Mouse (Mus musculus): ENCODE measurements at regions not wholly inside any gene's neighbourhood (a gene's known extent, or its start where the extent isn't known, plus 50 kb on each side); places are given as distances from the start of the nearest gene placed in this dataset.

- no peak for DNase-seq (ENCODE audit: inconsistent ontology term)
Measured at GRCm38 (mm10) chrX:158920217-158920616, 289.9 kb upstream of the Rps6ka3 start.

- peak; percentile 65 for DNase-seq (ENCODE audit: inconsistent ontology term)
Measured at GRCm38 (mm10) chrX:158921424-158921823, 288.7 kb upstream of the Rps6ka3 start.

DNA sequence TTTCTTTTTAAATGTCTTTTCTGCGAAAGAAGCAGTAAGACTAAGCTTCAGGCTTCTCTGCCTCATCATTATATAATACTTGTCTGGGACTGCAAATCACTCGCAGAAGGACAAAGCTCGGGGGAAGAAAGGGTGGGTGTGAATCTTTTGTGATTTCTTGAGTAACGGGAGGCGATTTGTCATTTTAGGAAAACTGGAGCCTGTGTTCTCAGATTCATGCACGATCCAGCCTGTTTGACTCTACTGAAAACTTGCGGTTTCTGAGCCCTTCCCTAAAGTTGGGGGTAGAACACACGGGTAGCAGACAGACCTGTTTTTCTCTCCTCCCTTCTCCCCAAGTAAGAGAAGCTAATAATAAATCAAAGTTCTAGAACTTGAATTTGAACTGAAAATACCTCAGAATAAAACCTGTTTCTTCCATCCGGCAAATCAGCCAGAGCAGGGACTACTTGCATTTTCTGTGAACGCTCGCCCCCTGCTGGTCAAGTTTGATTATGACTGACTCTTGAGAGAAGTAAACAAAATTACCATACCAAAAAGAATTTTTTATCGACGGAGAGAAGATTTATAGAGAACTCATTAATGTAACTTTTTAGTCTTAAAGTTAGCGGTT lies 288.2 kb upstream of the Rps6ka3 start:
- DNase-seq (ENCODE audit: inconsistent ontology term), result peak; percentile 58

DNA sequence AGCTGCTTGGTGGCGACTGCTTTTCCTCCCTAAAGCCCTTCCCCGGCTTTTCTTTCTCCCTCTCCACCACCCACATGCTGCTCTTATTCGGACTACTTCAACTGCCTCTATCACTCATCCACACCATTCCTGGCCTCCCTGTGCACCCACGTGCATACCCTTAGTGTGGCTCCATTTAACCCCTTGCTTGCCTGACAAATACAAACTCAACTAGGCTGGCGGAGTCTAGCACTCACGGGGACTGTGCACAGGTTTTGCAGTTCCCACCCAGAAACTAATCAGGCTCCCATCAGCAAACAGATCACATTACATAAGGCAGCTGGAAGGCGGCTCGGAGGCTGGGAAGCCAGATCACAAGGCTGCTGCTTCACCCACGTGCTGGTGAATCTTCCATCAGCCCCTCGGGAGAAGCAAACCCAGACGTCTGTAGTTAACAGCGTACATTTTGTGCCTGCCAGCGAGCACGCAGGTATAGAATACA lies 287.0 kb upstream of the Rps6ka3 start:
- no peak for DNase-seq (ENCODE audit: inconsistent ontology term)

GRCm38 (mm10) chrX:158923657-158924489 lies 286.2 kb upstream of the Rps6ka3 start:
- no peak for DNase-seq (ENCODE audit: inconsistent ontology term)

GRCm38 (mm10) chrX:158924490-158925398 lies 285.4 kb upstream of the Rps6ka3 start:
- no peak for DNase-seq (ENCODE audit: inconsistent ontology term)

DNA sequence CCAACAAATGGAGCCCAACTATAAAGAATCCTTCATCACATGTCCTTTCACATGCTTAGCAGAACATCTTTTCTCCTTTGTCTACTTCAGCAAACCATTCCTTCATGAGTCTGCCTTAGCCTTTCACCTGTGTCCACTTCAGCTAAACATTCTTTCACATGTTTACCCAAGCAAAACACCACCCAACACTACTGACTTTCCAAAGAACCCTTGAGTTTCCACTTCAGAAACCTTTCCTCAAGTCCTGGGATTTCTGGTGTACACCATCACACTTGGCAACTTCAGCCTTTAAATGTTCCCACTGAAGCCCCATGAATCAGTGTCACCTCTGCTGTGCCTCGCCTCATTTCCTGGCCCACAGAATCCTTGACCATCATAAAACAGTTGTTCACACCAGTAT lies 278.2 kb upstream of the Rps6ka3 start:
- DNase-seq (ENCODE audit: inconsistent ontology term), result no peak

DNA sequence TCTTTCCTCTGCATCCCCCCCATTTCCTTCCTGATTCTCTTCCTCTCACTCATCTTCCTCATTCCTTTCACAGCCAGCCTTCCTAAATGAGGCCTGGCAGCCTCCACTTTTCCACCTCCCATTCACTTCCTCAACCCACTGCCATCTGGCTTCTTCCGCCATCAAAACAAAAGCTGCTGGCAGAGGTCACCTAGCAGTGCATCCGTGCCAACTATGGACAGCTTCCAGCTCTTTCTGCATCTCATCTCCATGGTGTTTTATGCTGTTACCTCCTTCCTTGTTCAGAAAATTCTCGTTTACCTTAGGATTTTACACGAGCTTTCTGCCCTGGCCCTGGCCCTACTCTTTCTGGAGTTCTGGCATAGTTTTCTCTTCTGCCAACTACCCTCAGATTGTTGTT lies 262.9 kb upstream of the Rps6ka3 start:
- no peak for DNase-seq (ENCODE audit: inconsistent ontology term)

DNA sequence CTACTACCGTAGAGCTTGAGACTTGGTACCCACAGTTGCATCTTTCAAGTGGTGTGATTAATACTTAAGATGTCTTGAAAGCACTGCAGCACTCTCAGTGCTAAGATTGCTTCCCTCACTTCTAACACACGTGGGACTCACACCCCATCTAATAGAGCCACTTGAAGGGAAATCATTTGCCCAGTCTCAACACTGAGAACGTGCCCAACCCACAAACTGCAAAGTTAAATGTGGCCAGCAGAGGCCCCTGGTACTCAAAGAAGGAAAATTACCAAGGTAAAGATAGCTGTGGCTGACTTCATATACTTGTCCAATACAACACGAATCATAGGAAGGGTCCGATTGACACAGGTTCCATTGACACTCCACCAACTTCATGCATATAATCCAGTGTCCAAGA lies 238.4 kb upstream of the Rps6ka3 start:
- no peak for DNase-seq (ENCODE audit: inconsistent ontology term)

DNA sequence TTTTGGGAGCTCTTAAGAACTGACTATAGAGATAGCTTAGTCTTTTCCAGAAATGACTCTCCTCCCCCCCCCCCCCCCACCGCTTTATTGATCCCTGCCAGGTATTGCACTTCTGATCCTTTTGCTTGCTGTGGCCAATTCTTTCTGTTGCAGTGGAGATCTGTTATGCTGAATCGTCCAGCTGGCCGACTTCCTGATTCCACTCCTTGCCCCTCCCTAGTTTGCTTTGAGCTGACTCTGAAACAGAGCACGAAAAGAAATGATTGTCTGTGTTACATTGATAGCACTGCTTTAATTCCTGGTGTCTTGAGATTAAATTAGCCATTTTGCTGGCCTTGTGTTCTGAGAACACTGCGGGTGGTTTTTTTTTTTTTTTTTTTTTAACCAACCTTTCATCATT lies 233.5 kb upstream of the Rps6ka3 start:
- no peak for DNase-seq (ENCODE audit: inconsistent ontology term)

- peak; percentile 43 for DNase-seq (ENCODE audit: inconsistent ontology term)
Measured at GRCm38 (mm10) chrX:158984721-158985120, 225.4 kb upstream of the Rps6ka3 start.

GRCm38 (mm10) chrX:158987676-158988075 lies 222.4 kb upstream of the Rps6ka3 start:
- DNase-seq (ENCODE audit: inconsistent ontology term), result no peak

DNA sequence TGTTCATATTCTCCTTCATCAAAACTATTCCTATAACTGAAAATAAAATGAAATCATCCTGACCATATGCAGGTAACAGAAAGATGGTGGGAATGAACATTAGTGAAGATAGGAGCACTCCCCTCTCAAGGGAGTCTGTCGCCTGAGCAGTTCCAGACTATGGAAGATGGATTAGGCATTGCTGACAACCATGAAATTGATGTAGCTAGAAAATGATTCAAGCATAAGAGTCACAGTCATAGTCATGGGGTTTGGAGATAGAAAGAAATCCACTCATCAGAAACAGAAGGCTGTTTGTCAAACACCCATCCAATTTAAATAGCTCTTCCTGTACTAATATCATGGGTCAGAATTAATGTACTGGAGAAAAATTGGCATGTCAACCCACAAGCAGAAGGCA lies 191.2 kb upstream of the Rps6ka3 start:
- peak; percentile 6 for DNase-seq (ENCODE audit: inconsistent ontology term)

DNA sequence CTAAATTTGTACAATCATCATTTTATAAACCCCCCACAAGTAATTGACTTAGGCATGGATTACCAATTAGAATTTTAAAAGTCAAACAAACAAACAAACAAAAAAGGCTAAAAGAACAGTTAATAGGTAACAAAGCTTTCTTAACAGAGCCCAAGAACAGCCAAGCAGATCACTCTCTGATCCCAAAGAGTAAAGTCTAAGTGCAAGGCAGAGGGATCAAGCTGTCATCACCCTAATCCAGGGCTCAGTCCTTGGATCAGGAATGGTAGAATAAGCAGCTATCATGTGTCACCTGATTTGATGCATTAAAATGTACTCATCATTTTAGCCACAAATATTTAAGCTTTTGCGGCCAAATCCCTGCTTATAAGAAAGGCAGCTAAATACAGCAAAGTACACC lies 183.8 kb upstream of the Rps6ka3 start:
- DNase-seq (ENCODE audit: inconsistent ontology term), result no peak

- no peak for DNase-seq (ENCODE audit: inconsistent ontology term)
Measured at GRCm38 (mm10) chrX:159031927-159032326, 178.2 kb upstream of the Rps6ka3 start.

- DNase-seq (ENCODE audit: inconsistent ontology term), result peak; percentile 66
Measured at GRCm38 (mm10) chrX:159043432-159043831, 166.7 kb upstream of the Rps6ka3 start.

DNA sequence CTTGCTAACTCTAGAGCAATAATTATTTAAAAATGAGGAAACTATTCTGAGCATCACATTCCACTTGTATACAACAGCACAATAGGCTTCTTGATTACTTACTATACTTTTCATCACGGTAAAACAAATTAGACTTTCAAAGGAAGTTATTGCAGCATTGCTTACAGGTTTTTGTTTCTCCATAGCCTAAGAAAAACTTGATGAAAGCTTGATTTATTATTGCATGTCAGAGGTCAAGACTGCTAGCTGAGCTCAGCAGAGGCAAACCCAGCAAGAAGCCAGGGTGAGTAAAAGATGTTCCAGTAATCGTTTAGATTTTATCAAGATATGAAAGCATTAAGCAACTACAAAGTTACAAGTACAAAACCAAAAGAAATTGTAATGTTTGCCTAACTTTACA lies 162.2 kb upstream of the Rps6ka3 start:
- no peak for DNase-seq (ENCODE audit: inconsistent ontology term)

GRCm38 (mm10) chrX:159055689-159056461 lies 154.2 kb upstream of the Rps6ka3 start:
- DNase-seq (ENCODE audit: inconsistent ontology term), result no peak

DNA sequence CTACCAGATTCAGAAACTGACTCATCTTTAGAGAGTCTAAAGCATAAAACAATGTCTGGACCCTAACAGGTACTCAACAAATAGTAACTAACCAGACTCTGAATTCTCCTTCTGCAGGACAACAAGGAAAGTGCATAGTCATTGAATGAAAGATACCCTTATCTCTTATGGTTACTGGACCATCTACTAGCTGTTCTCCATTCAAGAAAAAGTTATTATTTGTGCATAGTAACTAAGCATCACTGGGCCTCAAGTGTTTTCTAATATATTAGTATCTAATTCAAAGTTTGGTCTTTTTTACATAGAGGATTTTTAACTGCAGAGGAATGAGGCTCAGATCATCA lies 153.7 kb upstream of the Rps6ka3 start:
- DNase-seq (ENCODE audit: inconsistent ontology term), result no peak

DNA sequence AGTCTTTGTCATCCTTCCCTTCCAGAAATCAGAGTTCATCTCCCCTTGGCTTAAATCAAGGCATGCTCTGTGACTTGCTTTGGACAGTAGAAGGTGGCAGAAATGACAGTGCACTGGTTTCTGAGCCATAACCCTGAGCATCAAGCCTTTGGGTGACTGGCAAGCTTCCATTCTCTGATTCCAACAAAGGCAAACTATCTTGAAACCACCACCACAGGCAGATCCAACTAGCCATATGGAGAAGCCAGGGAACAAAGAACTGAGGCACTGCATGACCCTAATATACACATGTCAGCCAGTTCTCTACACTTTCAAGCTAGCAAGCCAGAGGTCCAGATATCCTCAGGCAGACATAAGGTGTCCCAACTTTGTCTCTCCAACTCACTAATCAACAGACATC lies 151.2 kb upstream of the Rps6ka3 start:
- no peak for DNase-seq (ENCODE audit: inconsistent ontology term)

DNA sequence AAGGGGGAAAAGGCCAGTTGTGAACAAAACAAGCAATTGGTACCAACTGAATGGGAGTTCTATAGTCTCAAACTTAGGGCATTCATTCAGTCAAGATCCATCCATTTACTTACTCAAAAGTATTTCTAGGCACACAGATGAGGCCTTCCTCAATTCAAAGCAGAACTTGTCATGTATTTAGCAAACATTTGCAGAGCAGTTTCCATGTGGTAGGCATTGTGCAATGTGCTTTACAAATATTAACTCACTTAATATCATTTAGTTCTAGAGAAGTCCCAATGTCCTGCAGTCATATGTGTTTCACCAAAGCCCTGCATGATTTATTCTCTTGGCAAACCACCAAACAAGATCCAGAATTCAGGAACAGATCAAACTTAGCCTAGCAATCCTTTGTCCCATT lies 148.8 kb upstream of the Rps6ka3 start:
- DNase-seq (ENCODE audit: inconsistent ontology term), result no peak

DNA sequence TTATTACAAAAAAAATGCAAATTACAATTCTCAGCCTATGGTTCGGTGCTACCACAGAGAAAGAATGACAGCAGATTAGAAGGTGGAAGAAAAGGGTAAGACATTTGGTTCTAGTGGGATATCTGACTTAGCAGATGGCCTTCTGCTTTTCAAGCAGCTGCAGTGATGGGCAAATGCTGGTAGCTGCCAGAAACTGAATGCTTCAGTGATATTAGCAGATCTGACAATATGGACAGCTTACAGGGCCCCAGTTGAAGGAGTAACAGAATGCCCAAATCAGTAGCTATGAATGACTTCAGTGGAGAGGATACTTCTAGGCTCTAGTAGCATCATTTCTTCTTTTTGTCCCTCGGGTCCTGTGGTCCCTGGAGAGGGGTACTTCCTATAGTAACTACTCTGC lies 143.9 kb upstream of the Rps6ka3 start:
- no peak for DNase-seq (ENCODE audit: inconsistent ontology term)
